Mouse (Mus musculus) stomach, postnatal 0 days (tissue): ENCODE measurements around the gene Ndufa4l2. TPM values are rescaled to one million over a fixed set of nuclear protein-coding genes. Genes with fewer than 3 reads are reported as not detected.

ENCODE experiments used
- ATAC-seq: fragments of 200-750 bp; cut with Nextera tagmentation; 2 replicates; pipeline ENCODE4 v1.8.0; 2017; ENCODE audit not compliant: low FRiP score, low TSS enrichment
- DNase-seq: peaks from one replicate; pipeline ENCODE4 v3.0.0-alpha.2; 2016; ENCODE audit warnings: low spot score
- H3K27ac ChIP-seq: fragments of 300-500 bp; sonication (generic); replicated peaks from 2 replicates; pipeline ENCODE4 v1.5.1; 2014; ENCODE audit warnings: mild to moderate bottlenecking, control low read depth
- H3K27me3 ChIP-seq: fragments of 300-500 bp; sonication (generic); 2 replicates; pipeline ENCODE4 v1.6.1; 2014; ENCODE audit warnings: low read length; ENCODE audit not compliant: control insufficient read depth, insufficient read depth
- H3K36me3 ChIP-seq: fragments of 300-500 bp; sonication (generic); 2 replicates; pipeline ENCODE4 v1.6.1; 2014; ENCODE audit warnings: low read length, mixed read lengths; ENCODE audit not compliant: control insufficient read depth, insufficient read depth
- H3K4me1 ChIP-seq: fragments of 300-500 bp; sonication (generic); replicated peaks from 2 replicates; pipeline ENCODE4 v1.6.1; 2014; ENCODE audit warnings: antibody characterized with exemption; ENCODE audit not compliant: control insufficient read depth, insufficient read depth
- H3K4me2 ChIP-seq: fragments of 300-500 bp; sonication (generic); replicated peaks from 2 replicates; pipeline ENCODE4 v1.6.1; 2014; ENCODE audit warnings: low read depth, mild to moderate bottlenecking, control low read depth, moderate library complexity
- H3K4me3 ChIP-seq: fragments of 300-500 bp; sonication (generic); 2 replicates; pipeline ENCODE4 v1.5.1; 2014; ENCODE audit warnings: low read depth, low read length, control low read depth
- H3K9ac ChIP-seq: fragments of 300-500 bp; sonication (generic); 2 replicates; pipeline ENCODE4 v1.6.1; 2014; ENCODE audit warnings: mild to moderate bottlenecking, low read length, control low read depth, mixed read lengths
- H3K9me3 ChIP-seq: fragments of 300-500 bp; sonication (generic); 2 replicates; pipeline ENCODE4 v1.6.1; 2016; ENCODE audit warnings: low read length; ENCODE audit not compliant: control insufficient read depth
- CTCF ChIP-seq: IDR thresholded peaks from 2 replicates; pipeline ENCODE4 v1.5.1; 2016; ENCODE audit warnings: antibody characterized with exemption, low read depth, mild to moderate bottlenecking, moderate library complexity
- EP300 ChIP-seq: optimal IDR thresholded peaks from 2 replicates; pipeline ENCODE3; 2016; ENCODE audit warnings: antibody characterized with exemption
- WGBS: fragments of 180-500 bp; shearing (Covaris S2); extraction: QIAGEN DNeasy Blood & Tissue Kit; methylation state at CpG from one replicate; pipeline ENCODE4 v1.1.7; 2014; 5-methylcytosine and 5-hydroxymethylcytosine counted together
- polyA plus RNA-seq: library from polyadenylated mRNA; unstranded; fragments of >200 nt; fragmentation: Nextera tagmentation; extraction: Ambion mirVana; gene quantifications from 2 replicates; pipeline ENCODE4 v1.2.1, GENCODE M21; 2015

The Ndufa4l2 gene
- polyA plus RNA-seq, 1 experiment from 2014 or later = 72.8 TPM

DNA sequence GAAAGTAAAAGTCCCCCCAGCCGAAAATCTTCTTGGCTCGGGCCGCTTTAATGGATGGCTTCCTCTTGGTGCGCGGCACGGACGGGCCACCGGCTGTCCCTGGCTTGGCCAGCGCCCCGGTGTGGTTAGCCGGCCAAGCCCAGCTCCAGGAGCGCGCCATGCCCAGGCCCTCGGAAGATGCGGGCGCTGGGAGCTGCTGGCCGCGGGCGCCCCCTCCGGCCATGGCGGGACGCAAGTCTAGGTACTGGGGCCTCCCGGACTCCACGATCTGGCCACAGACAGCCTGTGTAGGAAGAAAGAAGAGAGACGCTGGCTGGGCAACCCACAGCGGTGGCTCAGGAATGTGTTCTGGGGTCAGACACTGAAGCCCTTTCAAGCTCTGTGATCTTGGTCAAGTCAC is 11.9 kb downstream of the Ndufa4l2 start:
- no peak overlapping the region for H3K9ac ChIP-seq
- peak; percentile 84 for DNase-seq
- H3K4me3 ChIP-seq = peak overlapping the region; percentile 31
- peak; percentile 75 for ATAC-seq
- no peaks in the 10 kb centered on the region for H3K36me3 ChIP-seq
- TF ChIP-seq EP300 = no peak
- peak; percentile 70 for TF ChIP-seq CTCF
- H3K9me3 ChIP-seq = no peaks in the 10 kb centered on the region
- 2% methylated on average over 26 of the region's 26 CpGs for WGBS
- H3K27me3 ChIP-seq = peaks cover 33% of the 10 kb centered on the region; the same call in 1 of the 2 replicates
- H3K27ac ChIP-seq = no peak overlapping the region
- H3K4me2 ChIP-seq = peak overlapping the region; percentile 45
- H3K4me1 ChIP-seq = 0 out of 2 replicates have a peak, but pooled peaks cover 3% of the 10 kb centered on the region

DNA sequence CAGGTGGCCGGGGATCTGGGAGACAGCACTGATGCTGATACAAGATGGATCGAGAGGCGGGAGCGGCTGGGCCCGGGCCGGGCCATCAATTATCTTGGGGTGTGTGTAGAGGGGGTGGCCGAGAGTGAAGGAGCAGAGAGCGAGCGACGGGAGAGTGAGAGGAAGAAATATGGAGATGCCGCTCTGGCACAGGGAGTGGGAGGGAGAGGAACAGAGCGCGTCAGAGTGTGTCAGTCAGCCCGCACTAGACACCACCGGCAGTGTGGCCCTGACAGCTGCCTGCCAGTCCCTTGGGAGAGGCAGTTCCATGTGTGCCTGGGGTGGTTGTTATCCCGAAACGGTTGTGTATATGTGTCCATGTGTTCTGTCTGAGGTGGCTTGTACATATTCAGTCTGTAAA is 12.7 kb downstream of the Ndufa4l2 start:
- WGBS = 14% methylated on average over 17 of the region's 17 CpGs
- Histone ChIP-seq H3K9ac (no peak overlapping the region), H3K4me3 (no peak overlapping the region), H3K27me3 (peaks cover 33% of the 10 kb centered on the region; the same call in 1 of the 2 replicates), H3K9me3 (no peaks in the 10 kb centered on the region), H3K4me1 (0 out of 2 replicates have a peak, but pooled peaks cover 3% of the 10 kb centered on the region), H3K36me3 (no peaks in the 10 kb centered on the region), H3K4me2 (no peak overlapping the region), H3K27ac (no peak overlapping the region)
- TF ChIP-seq CTCF (no peak), EP300 (no peak)
- no peak for ATAC-seq
- no peak for DNase-seq

DNA sequence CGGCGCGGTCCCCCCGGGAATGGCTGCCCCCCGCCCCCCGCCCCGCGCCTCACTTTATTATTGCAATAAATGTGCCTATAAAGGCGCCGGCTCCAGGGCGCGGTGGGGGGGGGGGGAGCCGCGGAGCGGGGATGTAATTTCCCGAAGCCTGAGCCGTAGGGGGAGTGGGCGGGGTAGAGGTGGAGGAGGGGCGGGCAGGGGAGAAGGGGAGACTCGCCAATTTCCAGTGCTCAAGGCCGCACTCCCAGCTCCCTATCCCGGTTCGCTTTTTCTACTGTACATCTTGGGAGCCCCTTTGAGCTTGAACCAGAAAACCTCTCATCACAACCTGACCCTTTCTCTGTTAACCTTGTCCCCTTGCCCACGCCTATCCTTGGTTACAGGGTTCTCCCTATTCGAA is 16.2 kb downstream of the Ndufa4l2 start:
- ATAC-seq (no peak), DNase-seq (no peak)
- no peak overlapping the region for H3K4me2 ChIP-seq
- H3K27ac ChIP-seq = no peak overlapping the region
- H3K4me1 ChIP-seq = peaks cover 3% of the 10 kb centered on the region; the same call in 1 of the 2 replicates
- H3K9me3 ChIP-seq = no peaks in the 10 kb centered on the region
- no peak overlapping the region for H3K9ac ChIP-seq
- TF ChIP-seq EP300 (no peak), CTCF (no peak)
- WGBS = 4% methylated on average over 18 of the region's 25 CpGs
- peaks cover 41% of the 10 kb centered on the region; the same call in 1 of the 2 replicates for H3K27me3 ChIP-seq
- H3K36me3 ChIP-seq = no peaks in the 10 kb centered on the region
- no peak overlapping the region for H3K4me3 ChIP-seq

DNA sequence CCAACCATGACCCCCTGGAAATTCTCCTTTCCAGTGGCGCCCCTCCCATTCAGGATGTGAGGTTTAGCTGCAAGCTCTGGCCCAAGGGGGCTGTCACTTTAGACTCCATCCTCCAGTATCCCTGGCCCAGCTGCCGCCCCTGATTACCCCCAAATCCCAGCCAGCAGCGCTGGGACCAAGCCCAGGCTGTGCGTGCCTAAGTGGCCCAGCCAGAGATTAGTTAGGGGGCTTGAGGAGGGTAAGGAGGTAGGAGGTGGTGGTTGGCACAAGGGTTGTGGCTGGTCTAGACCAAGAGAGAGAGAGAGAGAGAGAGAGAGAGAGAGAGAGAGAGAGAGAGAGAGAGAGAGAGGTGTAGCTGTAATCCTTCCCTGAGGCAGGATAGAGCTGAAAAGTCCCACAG is 16.8 kb downstream of the Ndufa4l2 start:
- no peak for TF ChIP-seq CTCF
- TF ChIP-seq EP300 = no peak
- H3K4me1 ChIP-seq = no peaks in the 10 kb centered on the region; the same call in 1 of the 2 replicates
- H3K9ac ChIP-seq = no peak overlapping the region
- DNase-seq (no peak), ATAC-seq (no peak)
- no peaks in the 10 kb centered on the region for H3K36me3 ChIP-seq
- no peak overlapping the region for H3K27ac ChIP-seq
- H3K27me3 ChIP-seq = peaks cover 45% of the 10 kb centered on the region; the same call in 1 of the 2 replicates
- H3K4me2 ChIP-seq = no peak overlapping the region
- no peaks in the 10 kb centered on the region for H3K9me3 ChIP-seq
- no peak overlapping the region for H3K4me3 ChIP-seq
- 15% methylated on average over 4 of the region's 4 CpGs for WGBS

DNA sequence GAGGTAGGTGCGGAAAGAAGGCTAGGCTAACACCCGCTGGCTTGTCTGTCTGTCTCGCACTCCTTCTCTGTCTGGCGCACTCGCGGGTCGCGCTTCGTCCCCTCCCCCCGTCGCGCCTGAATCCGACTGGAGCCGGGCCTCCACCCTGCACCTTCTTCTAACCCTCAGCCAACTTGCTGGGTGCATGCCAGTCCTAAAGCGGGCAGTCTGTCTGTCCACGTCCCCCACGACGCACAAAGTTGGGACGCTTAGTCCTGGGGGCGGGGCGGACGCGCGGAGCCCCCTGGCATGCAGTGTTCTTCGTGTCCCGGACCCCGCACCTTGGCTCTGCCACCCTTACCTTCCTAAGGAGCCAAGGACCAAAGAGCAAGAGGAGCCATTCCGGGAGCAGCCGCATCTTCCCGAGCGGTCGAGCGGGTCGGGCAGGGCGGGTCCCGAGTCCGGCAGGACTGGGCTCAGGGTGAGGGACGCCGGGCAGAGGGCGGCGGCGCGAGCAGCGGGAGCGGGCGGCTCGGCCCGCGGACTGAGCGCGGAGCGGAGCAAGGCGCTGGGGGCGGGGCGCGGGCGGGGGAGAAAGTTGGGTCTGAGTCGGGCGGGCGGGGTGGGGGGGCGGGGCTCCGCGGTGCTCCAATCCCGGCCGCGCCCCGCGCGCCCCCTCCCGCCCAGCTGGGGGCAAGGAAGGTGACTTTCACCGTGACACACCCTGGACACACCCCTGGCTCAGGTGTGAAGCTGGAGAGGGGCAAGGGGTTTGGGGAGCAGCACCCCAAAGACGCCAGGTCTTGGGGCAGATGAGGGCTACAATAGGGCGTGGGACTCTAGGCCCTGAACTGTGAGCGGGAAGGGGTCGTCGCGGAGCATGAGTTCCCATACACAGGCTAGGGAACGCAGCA is 19.5 kb downstream of the Ndufa4l2 start, which contains the start of gene Nxph4:
Nxph4 (minus strand) TSS at position 524 of the 893 bp plus-strand sequence.
- under 1% methylated on average over 42 of the region's 78 CpGs for WGBS
- Histone ChIP-seq H3K27ac (no peak within 1 kb of the TSS), H3K9ac (peak within 1 kb of the TSS; percentile 54), H3K4me2 (peak within 1 kb of the TSS; percentile 81), H3K9me3 (no peaks in the 10 kb centered on the region), H3K4me3 (peak within 1 kb of the TSS; percentile 47), H3K4me1 (no peaks in the 10 kb centered on the region; the same call in 1 of the 2 replicates), H3K27me3 (peaks cover 26% of the 10 kb centered on the region; the same call in 1 of the 2 replicates), H3K36me3 (peaks cover 4% of the 10 kb centered on the region)
- TF ChIP-seq CTCF = no peak
- no peak for TF ChIP-seq EP300
- peak; percentile 28; the same call in 1 of the 2 replicates for ATAC-seq
- peak; percentile 69 for DNase-seq

DNA sequence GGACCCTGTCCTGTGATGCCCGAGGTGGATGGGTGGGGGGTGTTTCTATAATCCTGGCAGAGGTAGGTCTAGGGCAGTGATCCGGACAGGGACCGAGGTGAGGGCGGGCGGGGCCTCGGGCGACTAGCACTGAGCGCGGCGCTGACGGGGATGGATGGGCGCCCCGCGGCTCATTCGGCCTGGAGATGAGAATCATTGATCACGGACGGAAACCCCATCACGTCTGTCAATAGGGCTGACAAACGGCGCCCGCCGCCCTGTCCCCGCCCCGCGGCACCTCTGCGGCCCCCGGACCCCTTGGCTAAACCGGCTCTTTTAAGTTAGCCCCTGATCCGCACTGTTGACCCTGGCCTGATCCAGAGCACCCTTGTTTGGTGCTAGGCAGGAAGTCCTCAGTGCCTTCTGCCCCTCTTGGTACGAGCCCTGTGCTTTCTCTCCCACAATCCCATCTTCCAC is 20.2 kb downstream of the Ndufa4l2 start:
- no peak overlapping the region for H3K9ac ChIP-seq
- no peak overlapping the region for H3K27ac ChIP-seq
- ATAC-seq (no peak), DNase-seq (no peak)
- peak overlapping the region; percentile 81 for H3K4me2 ChIP-seq
- peak overlapping the region; percentile 47 for H3K4me3 ChIP-seq
- TF ChIP-seq EP300 = no peak
- TF ChIP-seq CTCF = no peak
- H3K27me3 ChIP-seq = peaks cover 26% of the 10 kb centered on the region; the same call in 1 of the 2 replicates
- no peaks in the 10 kb centered on the region for H3K9me3 ChIP-seq
- WGBS = 3% methylated on average over 17 of the region's 30 CpGs
- peaks cover 10% of the 10 kb centered on the region for H3K36me3 ChIP-seq
- no peaks in the 10 kb centered on the region; the same call in 1 of the 2 replicates for H3K4me1 ChIP-seq
